Mouse (Mus musculus) embryonic facial prominence, embryonic 15.5 days (tissue): Measurements from ENCODE around the gene Stat2. TPM values are rescaled to one million over a fixed set of nuclear protein-coding genes. Genes with fewer than 3 reads are reported as not detected.

Experiments
- ATAC-seq: fragments of 200-750 bp; cut with Nextera tagmentation; 2 replicates; pipeline ENCODE4 v1.8.0; 2017; ENCODE audit warnings: low read depth, moderate TSS enrichment; ENCODE audit not compliant: insufficient number of reproducible peaks, low FRiP score, low TSS enrichment
- H3K27ac ChIP-seq: fragments of 300-500 bp; sonication (generic); replicated peaks from 2 replicates; pipeline ENCODE4 v1.5.1; 2015; ENCODE audit warnings: mild to moderate bottlenecking, inconsistent platforms
- H3K27me3 ChIP-seq: fragments of 300-500 bp; sonication (generic); 2 replicates; pipeline ENCODE4 v1.6.1; 2015; ENCODE audit warnings: inconsistent platforms
- H3K36me3 ChIP-seq: fragments of 300-500 bp; sonication (generic); 2 replicates; pipeline ENCODE4 v1.6.1; 2015; ENCODE audit warnings: mild to moderate bottlenecking, inconsistent platforms
- H3K4me1 ChIP-seq: fragments of 300-500 bp; sonication (generic); 2 replicates; pipeline ENCODE4 v1.6.1; 2015; ENCODE audit warnings: inconsistent platforms
- H3K4me2 ChIP-seq: fragments of 300-500 bp; sonication (generic); replicated peaks from 2 replicates; pipeline ENCODE4 v1.6.1; 2015; ENCODE audit warnings: mild to moderate bottlenecking, inconsistent platforms
- H3K4me3 ChIP-seq: fragments of 300-500 bp; sonication (generic); replicated peaks from 2 replicates; pipeline ENCODE4 v1.5.1; 2015; ENCODE audit warnings: mild to moderate bottlenecking, inconsistent platforms
- H3K9ac ChIP-seq: fragments of 300-500 bp; sonication (generic); 2 replicates; pipeline ENCODE4 v1.6.1; 2015; ENCODE audit warnings: inconsistent platforms
- H3K9me3 ChIP-seq: fragments of 300-500 bp; sonication (generic); replicated peaks from 2 replicates; pipeline ENCODE4 v1.6.1; 2016; ENCODE audit warnings: inconsistent platforms
- WGBS: fragments of 180-500 bp; shearing (Covaris S2); methylation state at CpG from one replicate; pipeline ENCODE4 v1.1.7; 2015; 5-methylcytosine and 5-hydroxymethylcytosine counted together
- polyA plus RNA-seq: library from polyadenylated mRNA; unstranded; fragments of >200 nt; fragmentation: Nextera tagmentation; extraction: Ambion mirVana; gene quantifications from 2 replicates; pipeline ENCODE4 v1.2.1, GENCODE M21; 2015

Gene Stat2
- 15.0 and 17.0 TPM in 2 replicates for polyA plus RNA-seq

DNA sequence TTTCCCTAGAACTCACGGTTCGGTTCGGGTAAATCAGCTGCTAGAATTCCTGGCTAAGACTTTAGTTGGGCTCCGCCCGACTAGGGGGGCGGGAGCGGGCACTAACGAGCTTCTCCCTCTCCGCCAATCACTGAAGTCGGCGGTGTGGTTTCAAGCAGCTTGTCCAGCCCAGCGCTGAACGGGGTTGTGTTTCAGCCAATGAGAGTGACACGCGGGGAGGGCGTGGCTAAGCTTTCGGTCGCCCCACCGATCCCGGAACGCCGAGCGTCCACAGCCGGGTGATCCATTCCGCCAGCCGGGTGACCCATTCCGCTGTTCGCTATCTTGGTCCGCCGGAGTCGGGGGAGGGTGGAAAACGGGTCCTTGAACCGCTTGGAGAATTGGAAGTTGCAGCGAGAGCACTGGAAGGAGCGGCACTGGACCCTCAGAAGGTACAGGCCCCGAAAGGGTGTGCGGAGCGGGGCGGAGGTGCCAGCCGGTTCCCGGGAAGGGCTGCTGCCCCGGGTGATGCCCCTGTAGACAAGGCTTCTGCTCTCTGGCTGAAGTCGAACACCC is at the start of gene Stat2:
TSS of gene Stat2 (plus strand) at position 273 of the 555 bp plus-strand sequence.
- H3K27me3 ChIP-seq, result no peaks in the 10 kb centered on the region
- peak within 1 kb of the TSS; percentile 82 for H3K27ac ChIP-seq
- no peaks in the 10 kb centered on the region for H3K9me3 ChIP-seq
- peak within 1 kb of the TSS; percentile 77 for H3K4me3 ChIP-seq
- peak within 1 kb of the TSS; percentile 72 for H3K4me2 ChIP-seq
- under 1% methylated on average over 43 of the region's 43 CpGs for WGBS
- no peaks in the 10 kb centered on the region for H3K36me3 ChIP-seq
- ATAC-seq, result peak; percentile 99
- 0 out of 2 replicates have a peak, but pooled peaks cover 3% of the 10 kb centered on the region for H3K4me1 ChIP-seq
- peak within 1 kb of the TSS; percentile 71 for H3K9ac ChIP-seq

DNA sequence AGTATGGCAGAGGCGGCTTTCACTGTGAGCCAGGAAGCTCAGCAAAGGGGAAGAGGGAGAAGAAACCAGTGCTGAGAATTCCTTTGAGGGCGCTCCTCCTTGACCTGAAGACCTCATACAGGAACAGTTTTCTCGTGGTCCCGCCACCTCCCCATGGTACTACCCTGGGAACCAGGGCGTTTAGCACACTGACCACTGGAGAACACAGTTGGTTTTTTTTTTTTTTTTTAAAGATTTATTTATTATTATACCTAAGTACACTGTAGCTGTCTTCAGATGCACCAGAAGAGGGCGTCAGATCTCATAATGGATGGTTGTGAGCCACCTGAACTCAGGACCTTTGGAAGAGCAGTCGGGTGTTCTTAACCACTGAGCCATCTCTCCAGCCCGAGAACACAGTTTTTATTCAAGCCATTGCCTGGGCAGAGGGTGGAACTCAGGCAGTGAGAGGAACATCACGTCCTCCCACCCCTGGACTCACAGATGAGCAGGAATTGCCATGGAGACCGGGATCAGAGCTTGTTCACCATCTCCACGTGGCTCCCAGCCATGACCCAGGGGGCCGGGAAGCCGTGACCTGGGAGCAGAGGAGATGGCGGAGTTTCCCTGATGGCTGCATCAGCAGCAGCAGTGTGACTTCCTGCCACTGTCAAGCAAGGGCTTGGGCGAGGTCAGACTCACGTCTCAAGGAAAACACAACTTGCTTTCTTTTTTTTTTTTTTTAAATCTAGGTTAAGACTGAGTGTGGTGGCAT is 48.6 kb upstream of the Stat2 start:
- no peak overlapping the region for H3K27ac ChIP-seq
- H3K9me3 ChIP-seq, result no peaks in the 10 kb centered on the region
- no peaks in the 10 kb centered on the region for H3K27me3 ChIP-seq
- H3K9ac ChIP-seq, result no peak overlapping the region
- H3K36me3 ChIP-seq, result no peaks in the 10 kb centered on the region
- H3K4me1 ChIP-seq, result peaks cover 6% of the 10 kb centered on the region
- H3K4me3 ChIP-seq, result no peak overlapping the region
- 55% methylated on average over 16 of the region's 16 CpGs for WGBS
- H3K4me2 ChIP-seq, result no peak overlapping the region
- ATAC-seq, result no peak

DNA sequence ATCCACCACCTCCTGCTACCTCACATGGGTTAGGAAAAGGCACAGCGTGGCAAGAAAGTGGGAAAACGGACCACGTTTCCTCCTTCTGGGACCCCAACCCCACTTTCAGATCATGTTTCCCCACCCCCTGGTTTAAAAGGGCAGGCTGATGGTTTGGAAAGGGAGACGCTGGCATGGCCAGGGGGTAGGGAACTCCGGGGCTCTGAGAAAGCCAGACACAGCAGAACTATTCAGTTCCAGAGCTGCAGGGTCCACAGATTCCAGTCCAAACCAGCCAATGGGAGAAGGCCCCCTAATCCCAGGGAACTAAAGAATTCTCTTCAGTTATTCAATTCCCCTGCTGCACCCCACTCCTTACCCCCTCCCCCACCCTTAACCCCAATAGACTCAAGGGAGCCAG is 45.3 kb upstream of the Stat2 start:
- H3K27ac ChIP-seq, result peak overlapping the region; percentile 44; the same call in 1 of the 2 replicates
- 0 out of 2 replicates have a peak, but pooled peaks have one; percentile 25 for ATAC-seq
- H3K9ac ChIP-seq, result no peak overlapping the region
- H3K9me3 ChIP-seq, result no peaks in the 10 kb centered on the region
- H3K4me3 ChIP-seq, result no peak overlapping the region
- WGBS, result 26% methylated on average over 5 of the region's 5 CpGs
- H3K36me3 ChIP-seq, result no peaks in the 10 kb centered on the region
- H3K4me1 ChIP-seq, result peaks cover 7% of the 10 kb centered on the region
- no peaks in the 10 kb centered on the region for H3K27me3 ChIP-seq
- no peak overlapping the region for H3K4me2 ChIP-seq

DNA sequence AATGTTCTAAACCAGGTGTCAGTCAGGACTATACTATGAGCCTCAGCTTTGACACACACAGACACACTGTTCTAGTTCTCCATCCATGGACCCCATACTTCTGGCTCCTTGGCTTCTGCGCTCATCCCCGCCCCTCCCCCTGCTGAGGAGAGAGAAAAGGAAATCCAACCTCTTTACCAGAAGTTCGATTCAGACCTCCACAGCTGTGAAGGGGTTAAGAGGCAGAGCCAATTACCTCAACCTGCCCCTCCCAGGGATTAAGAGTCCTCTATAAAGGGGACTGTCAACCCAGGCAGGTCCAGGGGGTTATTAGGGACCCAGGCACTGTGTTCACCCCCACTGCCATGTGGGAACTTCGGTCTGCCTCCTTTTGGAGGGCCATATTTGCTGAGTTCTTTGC is 44.8 kb upstream of the Stat2 start, which contains the start of gene Mip:
TSS of gene Mip (plus strand) at position 301 of the 400 bp plus-strand sequence.
- Histone ChIP-seq H3K36me3 (no peaks in the 10 kb centered on the region), H3K9me3 (no peaks in the 10 kb centered on the region), H3K27me3 (no peaks in the 10 kb centered on the region), H3K4me2 (no peak within 1 kb of the TSS), H3K4me1 (peaks cover 11% of the 10 kb centered on the region), H3K9ac (no peak within 1 kb of the TSS), H3K27ac (peak within 1 kb of the TSS; percentile 44; the same call in 1 of the 2 replicates), H3K4me3 (no peak within 1 kb of the TSS)
- 0 out of 2 replicates have a peak, but pooled peaks have one; percentile 7 for ATAC-seq
- WGBS, result 52% methylated on average over 4 of the region's 4 CpGs

DNA sequence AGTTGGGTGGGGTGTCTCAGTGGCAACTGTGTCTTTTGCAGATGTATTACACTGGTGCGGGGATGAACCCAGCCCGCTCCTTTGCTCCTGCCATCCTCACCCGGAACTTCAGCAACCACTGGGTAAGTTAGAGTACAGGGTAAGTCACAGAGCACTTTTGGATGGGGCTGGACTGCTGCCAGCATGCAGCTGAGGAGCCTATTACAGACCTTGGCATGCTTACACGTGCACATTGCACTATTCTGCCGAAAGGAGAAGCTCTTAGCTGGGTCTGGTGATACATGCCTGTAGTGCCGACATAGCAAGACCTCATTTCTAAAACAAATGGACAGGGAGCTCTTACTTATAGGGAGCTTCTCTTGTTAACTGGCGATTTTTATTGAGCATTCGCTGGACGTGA is 42.8 kb upstream of the Stat2 start:
- Histone ChIP-seq H3K36me3 (no peaks in the 10 kb centered on the region), H3K27me3 (no peaks in the 10 kb centered on the region), H3K9me3 (no peaks in the 10 kb centered on the region), H3K27ac (no peak overlapping the region), H3K4me2 (no peak overlapping the region), H3K4me1 (peaks cover 22% of the 10 kb centered on the region), H3K4me3 (no peak overlapping the region), H3K9ac (no peak overlapping the region)
- WGBS, result 67% methylated on average over 9 of the region's 9 CpGs
- ATAC-seq, result no peak

DNA sequence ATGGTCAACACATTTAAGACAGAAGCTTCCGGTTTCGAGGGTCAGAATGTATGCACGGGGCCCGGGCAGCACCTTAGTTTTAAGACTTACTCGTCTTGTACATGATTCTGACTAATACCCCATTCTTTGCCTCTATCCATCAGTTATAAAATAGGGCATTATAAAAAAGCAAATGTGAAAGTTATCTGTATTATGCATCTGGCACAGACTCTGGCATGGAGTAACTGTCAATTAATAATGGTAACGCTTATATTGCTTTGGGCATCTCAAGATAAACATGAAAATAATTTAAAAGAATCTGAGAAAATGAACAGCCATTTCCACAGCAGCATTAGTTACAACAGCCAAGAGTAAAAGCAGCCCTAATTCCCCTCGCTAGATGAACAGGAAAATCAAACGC is 42.4 kb upstream of the Stat2 start:
- Histone ChIP-seq H3K9me3 (no peaks in the 10 kb centered on the region), H3K4me1 (peaks cover 26% of the 10 kb centered on the region), H3K27ac (no peak overlapping the region), H3K4me3 (no peak overlapping the region), H3K36me3 (no peaks in the 10 kb centered on the region), H3K9ac (no peak overlapping the region), H3K4me2 (no peak overlapping the region), H3K27me3 (no peaks in the 10 kb centered on the region)
- 90% methylated on average over 8 of the region's 8 CpGs for WGBS
- no peak for ATAC-seq

DNA sequence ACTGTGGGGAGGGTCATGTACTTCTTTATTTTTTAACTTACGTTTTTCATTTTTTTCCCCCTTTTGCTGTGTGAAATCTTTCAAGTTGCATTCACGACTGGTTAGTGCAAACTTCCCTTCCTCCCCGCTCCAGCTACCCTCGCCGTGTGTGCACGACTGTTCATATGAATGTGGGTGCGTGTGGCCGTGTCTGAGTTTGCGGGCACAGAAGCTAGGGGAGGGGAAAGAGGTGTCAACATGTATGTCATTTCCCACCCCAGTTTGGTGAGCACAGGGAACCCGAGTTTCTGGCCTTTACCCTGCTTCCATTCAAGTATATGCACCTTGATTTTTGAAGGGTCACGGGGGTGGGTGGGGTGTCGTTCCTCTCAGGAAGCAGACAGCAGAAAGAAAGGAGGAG is 39.8 kb upstream of the Stat2 start:
- no peak overlapping the region for H3K4me3 ChIP-seq
- H3K9me3 ChIP-seq, result no peaks in the 10 kb centered on the region
- ATAC-seq, result no peak
- no peak overlapping the region for H3K4me2 ChIP-seq
- no peak overlapping the region for H3K27ac ChIP-seq
- H3K36me3 ChIP-seq, result no peaks in the 10 kb centered on the region
- H3K27me3 ChIP-seq, result no peaks in the 10 kb centered on the region
- H3K9ac ChIP-seq, result no peak overlapping the region
- WGBS, result 78% methylated on average over 12 of the region's 12 CpGs
- H3K4me1 ChIP-seq, result peaks cover 23% of the 10 kb centered on the region

DNA sequence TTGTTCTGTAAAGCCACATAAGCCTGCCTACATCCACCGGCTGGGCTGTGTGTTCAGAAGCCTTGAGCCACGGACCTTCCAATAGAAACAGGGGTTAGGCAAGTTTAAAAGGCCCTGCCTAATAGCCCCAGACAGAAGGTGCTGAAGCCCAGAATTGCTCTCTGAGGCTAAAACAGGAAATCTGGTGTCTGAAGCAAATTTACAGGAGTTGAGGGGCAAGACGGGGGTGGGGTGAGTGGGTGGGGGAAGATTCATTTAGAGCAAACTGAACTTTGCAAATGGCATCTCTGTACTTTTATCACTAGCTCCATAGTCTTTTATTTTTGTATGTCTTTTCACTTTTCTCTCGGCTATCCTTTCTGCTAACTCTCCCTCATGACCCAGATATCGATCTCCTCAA is 39.2 kb upstream of the Stat2 start:
- no peaks in the 10 kb centered on the region for H3K9me3 ChIP-seq
- no peaks in the 10 kb centered on the region for H3K36me3 ChIP-seq
- no peak overlapping the region for H3K9ac ChIP-seq
- H3K27me3 ChIP-seq, result no peaks in the 10 kb centered on the region
- H3K4me1 ChIP-seq, result peaks cover 24% of the 10 kb centered on the region
- H3K27ac ChIP-seq, result peak overlapping the region; percentile 97
- ATAC-seq, result no peak
- H3K4me2 ChIP-seq, result peak overlapping the region; percentile 64
- WGBS, result 8% methylated on average over 5 of the region's 5 CpGs
- peak overlapping the region; percentile 83 for H3K4me3 ChIP-seq

DNA sequence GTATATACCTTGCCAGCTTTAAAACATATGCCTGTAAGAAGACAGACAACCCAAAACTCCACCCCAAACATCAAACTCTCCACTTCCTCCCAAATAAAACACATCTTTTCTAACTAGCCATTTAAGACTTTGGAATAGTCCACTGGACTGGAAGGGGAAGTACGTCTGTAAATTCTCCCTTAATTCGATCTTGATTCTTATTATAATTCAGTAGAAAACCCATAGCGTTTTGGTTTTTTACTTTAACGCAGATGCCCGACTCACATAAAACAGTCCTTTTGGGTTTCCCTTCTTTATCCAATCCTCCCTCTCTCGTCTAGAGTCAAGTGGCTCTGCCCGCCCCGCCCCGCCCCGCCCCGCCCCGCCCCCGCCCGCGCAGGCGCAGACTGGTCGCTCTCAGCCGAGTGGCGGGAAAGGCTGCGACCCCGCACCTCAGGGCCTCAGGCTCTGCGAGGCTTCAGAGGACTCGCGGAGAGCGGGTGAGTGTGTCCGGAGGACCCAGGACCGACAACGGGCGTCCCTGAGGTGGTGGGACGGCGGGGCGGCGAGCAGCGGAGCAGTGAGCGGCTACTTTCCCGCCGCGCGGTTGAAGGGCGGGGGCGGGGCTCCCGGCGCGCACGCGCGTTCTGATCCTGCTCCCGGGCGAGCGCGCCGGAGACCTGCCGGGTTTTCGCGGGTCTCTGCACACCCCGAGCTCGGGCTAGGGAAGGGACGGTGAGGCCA is 38.5 kb upstream of the Stat2 start, which contains the start of gene Timeless:
TSS of gene Timeless (plus strand) at position 369 of the 723 bp plus-strand sequence.
- H3K9me3 ChIP-seq, result no peaks in the 10 kb centered on the region
- peaks cover 26% of the 10 kb centered on the region for H3K4me1 ChIP-seq
- H3K36me3 ChIP-seq, result no peaks in the 10 kb centered on the region
- peak within 1 kb of the TSS; percentile 73 for H3K9ac ChIP-seq
- whole genome bisulfite sequencing, result under 1% methylated on average over 58 of the region's 58 CpGs
- H3K4me2 ChIP-seq, result peak within 1 kb of the TSS; percentile 64
- H3K27me3 ChIP-seq, result no peaks in the 10 kb centered on the region
- ATAC-seq, result peak; percentile 91
- H3K27ac ChIP-seq, result peak within 1 kb of the TSS; percentile 97
- peak within 1 kb of the TSS; percentile 83 for H3K4me3 ChIP-seq

DNA sequence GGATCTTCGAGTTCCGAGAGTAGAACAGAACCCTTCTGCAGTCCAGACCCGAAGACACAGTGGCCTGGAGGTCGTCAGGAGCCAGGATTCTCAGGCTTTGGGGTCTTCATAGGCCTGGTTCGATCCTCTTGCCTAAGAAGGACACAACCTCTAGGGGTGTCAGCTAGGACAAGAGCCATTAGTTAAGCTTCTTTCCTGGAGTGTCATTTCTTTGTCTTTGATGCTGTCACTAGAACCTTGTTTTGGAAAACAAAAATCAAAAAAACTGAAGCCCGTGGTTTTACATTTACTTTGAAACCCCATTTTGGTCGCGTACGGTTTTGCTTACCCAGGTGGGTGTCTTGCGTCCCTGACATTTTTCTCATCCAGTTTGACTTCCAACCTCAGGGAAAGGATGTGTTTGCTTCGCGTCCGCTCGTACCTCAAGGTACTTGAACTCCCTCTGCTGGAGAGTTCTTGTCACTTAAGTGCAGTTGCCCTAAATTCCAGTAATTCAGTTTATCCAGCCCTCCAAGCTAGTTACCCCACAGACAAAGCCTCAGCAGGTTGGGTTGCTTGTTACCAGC is 37.9 kb upstream of the Stat2 start:
- no peaks in the 10 kb centered on the region for H3K27me3 ChIP-seq
- peak overlapping the region; percentile 83 for H3K4me3 ChIP-seq
- peak overlapping the region; percentile 97 for H3K27ac ChIP-seq
- no peaks in the 10 kb centered on the region for H3K36me3 ChIP-seq
- under 1% methylated on average over 14 of the region's 14 CpGs for WGBS
- peaks cover 29% of the 10 kb centered on the region for H3K4me1 ChIP-seq
- no peak for ATAC-seq
- peak overlapping the region; percentile 73 for H3K9ac ChIP-seq
- peak overlapping the region; percentile 64 for H3K4me2 ChIP-seq
- no peaks in the 10 kb centered on the region for H3K9me3 ChIP-seq

DNA sequence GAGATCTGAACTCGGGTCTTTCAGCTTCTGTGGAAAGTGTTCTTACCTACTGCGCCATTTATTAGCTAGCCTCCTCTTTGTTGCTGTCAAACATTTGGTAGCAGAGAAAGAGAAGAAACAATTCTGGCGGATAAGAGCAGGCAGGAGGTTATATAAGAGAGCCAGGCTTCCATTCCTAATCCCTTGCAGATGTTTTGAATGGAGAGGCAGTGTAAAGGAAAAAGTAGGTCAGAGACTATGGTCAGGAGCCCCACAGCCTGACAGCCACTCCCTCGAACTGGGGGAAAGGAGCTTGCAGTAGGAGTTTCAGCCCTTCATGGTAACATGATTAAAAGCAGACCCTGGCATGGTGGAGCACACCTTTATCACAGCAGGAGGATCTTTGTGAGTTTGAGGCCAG is 34.0 kb upstream of the Stat2 start:
- 40% methylated on average over 4 of the region's 4 CpGs for WGBS
- no peak for ATAC-seq
- H3K9ac ChIP-seq, result no peak overlapping the region

More for the DNA sequence above, 34.0 kb upstream of the Stat2 start:
- Histone ChIP-seq H3K4me3 (no peak overlapping the region), H3K9me3 (no peaks in the 10 kb centered on the region), H3K4me2 (no peak overlapping the region), H3K36me3 (peaks cover 14% of the 10 kb centered on the region), H3K27ac (peak overlapping the region; percentile 52; the same call in 1 of the 2 replicates), H3K4me1 (peaks cover 21% of the 10 kb centered on the region), H3K27me3 (no peaks in the 10 kb centered on the region)
